Mouse (Mus musculus) midbrain, embryonic 15.5 days (tissue): ENCODE results near the gene Hist3h2a. TPM values are rescaled to one million over a fixed set of nuclear protein-coding genes. Genes with fewer than 3 reads are reported as not detected.

Experiments used
- ATAC-seq: fragments of 200-750 bp; cut with Nextera tagmentation; replicated peaks from 2 replicates; pipeline ENCODE4 v1.8.0; 2017; ENCODE audit warnings: moderate TSS enrichment
- H3K27ac ChIP-seq: fragments of 300-500 bp; sonication (generic); 2 replicates; pipeline ENCODE4 v1.5.1; 2015; ENCODE audit warnings: mild to moderate bottlenecking, inconsistent platforms
- H3K27me3 ChIP-seq: fragments of 300-500 bp; sonication (generic); replicated peaks from 2 replicates; pipeline ENCODE4 v1.6.1; 2015; ENCODE audit warnings: inconsistent platforms
- H3K36me3 ChIP-seq: fragments of 300-500 bp; sonication (generic); replicated peaks from 2 replicates; pipeline ENCODE4 v1.6.1; 2015; ENCODE audit warnings: inconsistent platforms
- H3K4me1 ChIP-seq: fragments of 300-500 bp; sonication (generic); 2 replicates; pipeline ENCODE4 v1.6.1; 2015; ENCODE audit warnings: inconsistent platforms
- H3K4me2 ChIP-seq: fragments of 300-500 bp; sonication (generic); 2 replicates; pipeline ENCODE4 v1.6.1; 2015; ENCODE audit warnings: inconsistent platforms, mild to moderate bottlenecking, moderate library complexity
- H3K4me3 ChIP-seq: fragments of 300-500 bp; sonication (generic); 2 replicates; pipeline ENCODE4 v1.5.1; 2015; ENCODE audit warnings: mild to moderate bottlenecking, inconsistent platforms
- H3K9ac ChIP-seq: fragments of 300-500 bp; sonication (generic); 2 replicates; pipeline ENCODE4 v1.6.1; 2015; ENCODE audit warnings: mild to moderate bottlenecking, inconsistent platforms
- H3K9me3 ChIP-seq: fragments of 300-500 bp; sonication (generic); 2 replicates; pipeline ENCODE4 v1.6.1; 2016; ENCODE audit warnings: inconsistent platforms
- WGBS: fragments of 180-500 bp; shearing (Covaris S2); methylation state at CpG from one replicate; pipeline ENCODE4 v1.1.7; 2015; ENCODE audit warnings: mixed read lengths; 5-methylcytosine and 5-hydroxymethylcytosine counted together
- polyA plus RNA-seq: library from polyadenylated mRNA; unstranded; fragments of >200 nt; fragmentation: Nextera tagmentation; extraction: Ambion mirVana; gene quantifications from 2 replicates; pipeline ENCODE4 v1.2.1, GENCODE M21; 2015

Gene Hist3h2a
- polyA plus RNA-seq = 119 and 121 TPM in 2 replicates

- Histone ChIP-seq H3K4me1 (peaks cover 58% of the 10 kb centered on the region), H3K4me3 (peak within 1 kb of the TSS; percentile 97), H3K27me3 (no peaks in the 10 kb centered on the region), H3K36me3 (no peaks in the 10 kb centered on the region), H3K9me3 (no peaks in the 10 kb centered on the region), H3K27ac (peak within 1 kb of the TSS; percentile 99), H3K9ac (peak within 1 kb of the TSS; percentile 87), H3K4me2 (peak within 1 kb of the TSS; percentile 58)
- peak; percentile 92 for ATAC-seq
- WGBS = under 1% methylated on average over 49 of the region's 49 CpGs
These were observed at the start of gene Hist3h2a, which contains the start of gene Trim17 for GRCm38 (mm10) chr11:58954420-58955142. TSS of gene Hist3h2a (plus strand) at chr11:58954685. TSS of gene Trim17 (plus strand) at chr11:58954685.

GRCm38 (mm10) chr11:58904838-58905237 lies 49.6 kb upstream of the Hist3h2a start:
- Histone ChIP-seq H3K4me3 (no peak overlapping the region), H3K4me1 (peaks cover 25% of the 10 kb centered on the region), H3K27me3 (no peaks in the 10 kb centered on the region), H3K9ac (no peak overlapping the region), H3K36me3 (peaks cover 11% of the 10 kb centered on the region; the same call in 1 of the 2 replicates), H3K27ac (no peak overlapping the region), H3K9me3 (no peaks in the 10 kb centered on the region), H3K4me2 (no peak overlapping the region)
- no peak for ATAC-seq
- 40% methylated on average over 6 of the region's 6 CpGs for WGBS

DNA sequence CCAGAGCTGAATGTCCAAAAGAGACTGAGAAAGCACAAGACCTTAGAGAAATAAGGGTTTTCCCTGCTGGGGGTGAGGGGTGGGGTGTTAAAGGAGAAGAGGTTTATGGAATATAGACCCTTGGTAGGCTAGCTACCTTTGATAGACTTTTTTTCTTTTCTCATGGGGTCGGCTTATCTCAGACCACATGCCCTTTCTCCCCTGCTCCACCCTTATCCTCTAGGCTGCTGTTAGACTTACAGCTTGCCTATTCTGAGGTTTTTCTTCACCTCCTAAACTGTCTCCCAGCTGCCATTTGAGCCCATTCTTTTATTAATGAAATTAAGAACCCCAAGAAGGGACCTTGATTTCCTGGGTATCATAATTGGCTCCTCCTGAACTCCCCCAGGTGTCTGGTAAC lies 40.7 kb upstream of the Hist3h2a start:
- H3K27ac ChIP-seq = no peak overlapping the region
- ATAC-seq = no peak
- no peak overlapping the region for H3K9ac ChIP-seq
- no peak overlapping the region for H3K4me3 ChIP-seq
- 0 out of 2 replicates have a peak, but pooled peaks cover 1% of the 10 kb centered on the region for H3K27me3 ChIP-seq
- no peak overlapping the region; the same call in 1 of the 2 replicates for H3K4me2 ChIP-seq
- no peaks in the 10 kb centered on the region for H3K9me3 ChIP-seq
- peaks cover 11% of the 10 kb centered on the region for H3K4me1 ChIP-seq
- WGBS = 75% methylated on average over 1 of the region's 1 CpGs
- H3K36me3 ChIP-seq = no peaks in the 10 kb centered on the region

- H3K4me3 ChIP-seq = peak overlapping the region; percentile 31
- no peaks in the 10 kb centered on the region for H3K9me3 ChIP-seq
- H3K9ac ChIP-seq = peak overlapping the region; percentile 21; the same call in 1 of the 2 replicates
- 18% methylated on average over 17 of the region's 17 CpGs for WGBS
- H3K27me3 ChIP-seq = 0 out of 2 replicates have a peak, but pooled peaks cover 3% of the 10 kb centered on the region
- no peak overlapping the region for H3K27ac ChIP-seq
- no peak for ATAC-seq
- H3K4me2 ChIP-seq = peak overlapping the region; percentile 60
- peaks cover 11% of the 10 kb centered on the region for H3K4me1 ChIP-seq
- H3K36me3 ChIP-seq = no peaks in the 10 kb centered on the region
These were observed 39.9 kb upstream of the Hist3h2a start for GRCm38 (mm10) chr11:58914461-58915028.

GRCm38 (mm10) chr11:58916879-58917744 lies 37.4 kb upstream of the Hist3h2a start:
- ATAC-seq = no peak
- Histone ChIP-seq H3K4me2 (no peak overlapping the region), H3K27me3 (0 out of 2 replicates have a peak, but pooled peaks cover 3% of the 10 kb centered on the region), H3K27ac (no peak overlapping the region), H3K4me1 (peaks cover 11% of the 10 kb centered on the region), H3K4me3 (no peak overlapping the region), H3K36me3 (no peaks in the 10 kb centered on the region), H3K9ac (no peak overlapping the region), H3K9me3 (no peaks in the 10 kb centered on the region)
- 56% methylated on average over 14 of the region's 14 CpGs for WGBS

DNA sequence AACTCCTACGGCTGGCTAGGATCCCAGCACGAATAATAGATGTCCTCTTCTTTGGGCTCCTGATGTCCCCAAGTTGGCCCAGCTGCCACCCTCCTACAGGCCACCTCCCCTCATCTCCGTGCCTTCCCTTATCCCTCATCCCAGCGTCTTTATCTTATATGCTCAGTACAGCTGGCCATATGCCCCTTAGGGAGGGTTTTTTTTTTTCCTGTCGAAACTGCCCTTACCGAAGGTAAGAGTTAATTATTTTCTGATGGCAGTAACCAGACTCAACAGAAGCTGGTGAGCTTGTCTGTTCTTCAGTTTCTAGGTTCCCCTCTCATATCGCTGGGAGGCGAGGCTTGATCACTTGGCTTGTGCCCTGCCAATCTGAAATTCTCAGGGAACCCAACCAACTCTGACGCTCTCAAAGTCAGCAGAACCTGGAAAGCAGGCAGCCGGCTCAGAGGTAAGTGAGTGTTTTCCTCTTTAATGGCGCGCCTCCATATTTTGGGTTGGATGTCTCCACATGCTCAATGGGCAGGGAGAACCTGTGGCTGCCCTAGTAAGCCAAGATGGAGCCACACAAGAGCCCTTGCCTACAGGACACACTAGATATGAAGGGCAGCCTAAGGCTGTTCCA lies 36.6 kb upstream of the Hist3h2a start, which contains the start of gene Btnl10:
TSS of gene Btnl10 (plus strand) at position 164 of the 622 bp plus-strand sequence.
- Histone ChIP-seq H3K27me3 (0 out of 2 replicates have a peak, but pooled peaks cover 3% of the 10 kb centered on the region), H3K9ac (no peak within 1 kb of the TSS), H3K9me3 (no peaks in the 10 kb centered on the region), H3K4me2 (no peak within 1 kb of the TSS), H3K36me3 (no peaks in the 10 kb centered on the region), H3K4me3 (no peak within 1 kb of the TSS), H3K27ac (no peak within 1 kb of the TSS), H3K4me1 (peaks cover 11% of the 10 kb centered on the region)
- WGBS = 86% methylated on average over 12 of the region's 12 CpGs
- no peak for ATAC-seq

DNA sequence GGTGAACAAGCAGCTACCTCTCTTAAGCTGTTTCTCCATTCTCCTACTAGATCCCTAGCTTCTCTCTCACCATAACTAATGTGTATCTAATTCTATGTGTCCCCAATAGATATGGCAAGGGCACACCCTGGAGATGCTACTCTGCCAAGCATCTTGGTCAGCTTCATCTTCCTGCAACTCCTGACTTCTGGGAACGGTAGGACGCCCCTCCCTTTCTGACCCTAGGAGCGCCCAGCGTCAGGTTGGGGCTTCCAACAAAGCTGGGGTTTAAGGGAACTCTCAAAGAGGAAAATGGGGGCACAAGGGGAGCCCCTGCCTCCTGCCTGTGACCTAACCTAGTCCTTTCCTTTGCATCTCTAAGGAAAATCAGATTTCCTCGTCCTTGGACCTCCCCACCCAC lies 35.7 kb upstream of the Hist3h2a start:
- no peak for ATAC-seq
- Histone ChIP-seq H3K4me1 (peaks cover 11% of the 10 kb centered on the region), H3K9me3 (no peaks in the 10 kb centered on the region), H3K27ac (no peak overlapping the region), H3K9ac (no peak overlapping the region), H3K4me3 (no peak overlapping the region), H3K27me3 (0 out of 2 replicates have a peak, but pooled peaks cover 3% of the 10 kb centered on the region), H3K4me2 (no peak overlapping the region), H3K36me3 (no peaks in the 10 kb centered on the region)
- WGBS = 79% methylated on average over 5 of the region's 5 CpGs

GRCm38 (mm10) chr11:58922420-58922819 lies 32.1 kb upstream of the Hist3h2a start:
- no peaks in the 10 kb centered on the region for H3K9me3 ChIP-seq
- H3K27me3 ChIP-seq = 0 out of 2 replicates have a peak, but pooled peaks cover 3% of the 10 kb centered on the region
- H3K27ac ChIP-seq = no peak overlapping the region
- H3K4me1 ChIP-seq = no peaks in the 10 kb centered on the region
- no peak for ATAC-seq
- no peak overlapping the region for H3K4me3 ChIP-seq
- H3K9ac ChIP-seq = no peak overlapping the region
- 80% methylated on average over 9 of the region's 9 CpGs for WGBS
- H3K36me3 ChIP-seq = no peaks in the 10 kb centered on the region
- no peak overlapping the region for H3K4me2 ChIP-seq

DNA sequence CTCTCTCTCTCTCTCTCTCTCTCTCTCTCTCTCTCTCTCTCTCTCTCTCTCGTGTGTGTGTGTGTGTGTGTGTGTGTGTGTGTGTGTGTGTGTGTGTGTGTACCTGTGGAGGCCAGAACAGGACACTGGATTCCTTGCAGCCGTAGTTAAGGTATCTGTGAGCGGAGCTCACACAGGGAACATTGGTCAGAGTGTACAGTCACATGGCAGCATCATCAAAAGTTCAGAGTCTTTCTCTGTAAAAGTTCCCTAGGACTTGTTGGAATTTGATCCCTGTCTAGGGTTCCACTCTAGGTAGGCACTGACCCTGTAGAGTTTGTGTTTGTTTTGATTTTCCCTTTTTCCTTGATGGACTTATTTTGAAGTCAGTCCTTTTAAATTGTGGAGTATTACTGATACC lies 27.8 kb upstream of the Hist3h2a start:
- H3K4me1 ChIP-seq = peaks cover 4% of the 10 kb centered on the region; the same call in 1 of the 2 replicates
- H3K9ac ChIP-seq = no peak overlapping the region
- no peaks in the 10 kb centered on the region for H3K9me3 ChIP-seq
- H3K4me3 ChIP-seq = no peak overlapping the region
- H3K36me3 ChIP-seq = peaks cover 8% of the 10 kb centered on the region
- no peaks in the 10 kb centered on the region for H3K27me3 ChIP-seq
- WGBS = 91% methylated on average over 2 of the region's 3 CpGs
- H3K4me2 ChIP-seq = no peak overlapping the region
- H3K27ac ChIP-seq = no peak overlapping the region
- ATAC-seq = no peak

GRCm38 (mm10) chr11:58927053-58927452 lies 27.4 kb upstream of the Hist3h2a start:
- Histone ChIP-seq H3K27me3 (no peaks in the 10 kb centered on the region), H3K4me2 (no peak overlapping the region), H3K9me3 (no peaks in the 10 kb centered on the region), H3K27ac (no peak overlapping the region), H3K4me3 (no peak overlapping the region), H3K36me3 (peaks cover 12% of the 10 kb centered on the region), H3K9ac (no peak overlapping the region), H3K4me1 (peaks cover 4% of the 10 kb centered on the region; the same call in 1 of the 2 replicates)
- 83% methylated on average over 2 of the region's 2 CpGs for WGBS
- ATAC-seq = no peak

DNA sequence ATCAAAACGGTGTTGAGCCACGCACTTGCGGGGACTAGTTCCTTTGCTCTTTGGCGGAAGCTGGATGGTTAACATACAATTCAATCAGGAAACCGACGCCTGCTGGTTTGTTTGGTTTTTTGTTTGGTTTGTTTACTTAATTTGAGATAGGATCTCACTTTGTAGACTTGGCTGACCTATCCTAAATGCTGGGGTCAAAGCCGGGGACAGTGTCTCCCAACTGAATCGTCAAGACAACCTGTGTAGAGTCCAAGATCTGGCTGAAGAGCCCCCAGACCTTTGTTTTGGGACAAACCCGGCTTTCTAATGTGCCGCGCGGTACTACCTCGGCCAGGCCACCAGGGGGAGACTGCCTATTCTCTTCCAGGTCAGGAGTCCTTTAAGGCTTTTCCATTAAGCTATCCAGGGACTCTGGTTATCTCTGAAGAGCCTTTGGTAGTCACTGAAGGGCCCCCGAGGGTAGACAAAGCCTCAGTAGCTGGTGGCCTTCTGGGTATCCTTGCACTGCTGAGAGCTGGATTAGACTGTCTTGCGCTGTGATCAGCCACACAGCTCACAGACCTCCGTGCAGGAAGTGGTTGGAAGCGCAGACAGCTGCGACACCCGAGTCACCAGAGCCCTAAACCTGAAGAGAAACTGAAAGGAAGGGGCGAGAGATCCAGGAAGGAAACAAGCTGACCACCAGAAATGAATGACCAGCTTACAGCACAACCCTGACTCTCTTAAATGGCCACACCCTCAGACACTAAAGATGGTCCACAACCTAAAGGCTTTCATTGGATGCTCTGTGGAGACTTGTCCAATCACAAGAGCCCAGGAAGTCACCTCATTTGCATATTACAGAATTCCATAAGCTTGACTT lies 26.5 kb upstream of the Hist3h2a start:
- peak; percentile 74 for ATAC-seq
- Histone ChIP-seq H3K27ac (peak overlapping the region; percentile 49), H3K4me2 (peak overlapping the region; percentile 30), H3K27me3 (no peaks in the 10 kb centered on the region), H3K9ac (no peak overlapping the region), H3K36me3 (peaks cover 22% of the 10 kb centered on the region), H3K4me1 (peaks cover 4% of the 10 kb centered on the region; the same call in 1 of the 2 replicates), H3K4me3 (0 out of 2 replicates have a peak overlapping the region, but pooled peaks have one; percentile 3), H3K9me3 (no peaks in the 10 kb centered on the region)
- 33% methylated on average over 20 of the region's 20 CpGs for WGBS
